Mouse (Mus musculus): Measurements from ENCODE around the gene Dnmt3c. TPM values are rescaled to one million over a fixed set of nuclear protein-coding genes. Genes with fewer than 3 reads are reported as not detected.

The Dnmt3c gene
- polyA plus RNA-seq, 1 experiment: 0.10 TPM

DNA sequence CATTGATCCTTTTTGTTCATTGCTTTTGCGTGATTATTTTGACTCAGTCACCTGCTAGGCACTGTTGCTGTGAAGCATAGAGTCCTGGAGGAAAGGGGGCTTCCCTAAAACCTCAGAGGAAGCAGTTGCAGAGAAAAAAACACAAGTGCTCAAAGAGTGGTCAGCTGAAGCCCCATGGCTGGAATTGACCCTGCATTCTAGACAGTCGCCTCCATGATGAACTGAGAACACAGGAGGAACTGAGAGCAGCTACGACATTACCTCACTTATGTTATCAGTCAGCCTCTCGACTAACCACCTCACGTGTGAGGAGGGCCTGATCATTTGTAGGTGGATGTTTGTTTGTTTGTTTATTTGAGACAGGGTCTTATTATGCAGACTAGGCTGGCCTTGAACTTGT lies 65.7 kb downstream of the Dnmt3c start:
- WGBS: 92% methylated on average over 5 of the region's 5 CpGs
- H3K4me1 ChIP-seq (ENCODE audit: control insufficient read depth, insufficient read depth, low read length): no peaks in the 10 kb centered on the region
- H3K27me3 ChIP-seq (ENCODE audit: control insufficient read depth, insufficient read depth, low read length): no peaks in the 10 kb centered on the region
- no peak overlapping the region for H3K27ac ChIP-seq (ENCODE audit: insufficient read depth, low read length)
- DNase-seq: no peak
- TF ChIP-seq CTCF (IDR thresholded peaks at IDR 0.05; ENCODE audit: borderline replicate concordance, insufficient read depth, low read depth, low read length) (no peak), POLR2A (IDR thresholded peaks at IDR 0.05; ENCODE audit: borderline replicate concordance, insufficient read depth, low read length) (no peak)
- no peak overlapping the region for H3K4me3 ChIP-seq (replicated peaks; ENCODE audit: insufficient read depth, low read depth, low read length)

DNA sequence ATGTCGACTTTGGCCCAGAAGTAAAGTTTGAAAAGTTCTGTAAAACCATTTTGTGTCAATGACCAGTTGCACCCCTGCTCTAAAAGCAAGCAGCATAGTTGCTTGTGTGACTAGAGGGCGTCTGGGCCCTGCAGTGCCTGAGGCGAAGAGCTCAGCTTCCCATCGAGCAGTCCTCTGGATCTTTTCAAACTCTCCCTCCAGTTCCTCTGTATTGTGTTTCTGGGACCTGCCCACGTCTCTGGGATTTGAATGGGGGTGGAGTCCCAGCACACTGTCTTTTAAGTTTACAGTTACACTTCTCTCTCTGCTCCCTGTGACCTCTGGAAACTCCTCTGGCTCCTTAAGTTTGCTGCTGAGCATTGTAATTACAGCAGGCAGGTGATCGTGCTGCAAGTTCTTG lies 71.0 kb downstream of the Dnmt3c start:
- Histone ChIP-seq H3K27me3 (ENCODE audit: control insufficient read depth, insufficient read depth, low read length) (no peaks in the 10 kb centered on the region), H3K27ac (ENCODE audit: insufficient read depth, low read length) (no peak overlapping the region), H3K4me1 (ENCODE audit: control insufficient read depth, insufficient read depth, low read length) (no peaks in the 10 kb centered on the region), H3K4me3 (replicated peaks; ENCODE audit: insufficient read depth, low read depth, low read length) (no peak overlapping the region)
- TF ChIP-seq CTCF (IDR thresholded peaks at IDR 0.05; ENCODE audit: borderline replicate concordance, insufficient read depth, low read depth, low read length): no peak
- no peak for TF ChIP-seq POLR2A (IDR thresholded peaks at IDR 0.05; ENCODE audit: borderline replicate concordance, insufficient read depth, low read length)
- WGBS: 65% methylated on average over 6 of the region's 6 CpGs
- DNase-seq: no peak

- H3K27ac ChIP-seq (ENCODE audit: insufficient read depth, low read length): no peak overlapping the region
- H3K4me3 ChIP-seq (replicated peaks; ENCODE audit: insufficient read depth, low read depth, low read length): no peak overlapping the region
- no peak for TF ChIP-seq POLR2A (IDR thresholded peaks at IDR 0.05; ENCODE audit: borderline replicate concordance, insufficient read depth, low read length)
- TF ChIP-seq CTCF (IDR thresholded peaks at IDR 0.05; ENCODE audit: borderline replicate concordance, insufficient read depth, low read depth, low read length): no peak
- no peak for DNase-seq
- no peaks in the 10 kb centered on the region for H3K27me3 ChIP-seq (ENCODE audit: control insufficient read depth, insufficient read depth, low read length)
- H3K4me1 ChIP-seq (ENCODE audit: control insufficient read depth, insufficient read depth, low read length): no peaks in the 10 kb centered on the region
- WGBS: 85% methylated on average over 2 of the region's 2 CpGs
Observed at GRCm38 (mm10) chr2:153768881-153769280, 72.4 kb downstream of the Dnmt3c start.

- no peak for DNase-seq
- H3K4me3 ChIP-seq (replicated peaks; ENCODE audit: insufficient read depth, low read depth, low read length): no peak overlapping the region
- TF ChIP-seq POLR2A (IDR thresholded peaks at IDR 0.05; ENCODE audit: borderline replicate concordance, insufficient read depth, low read length) (no peak), CTCF (IDR thresholded peaks at IDR 0.05; ENCODE audit: borderline replicate concordance, insufficient read depth, low read depth, low read length) (no peak)
- no peaks in the 10 kb centered on the region for H3K27me3 ChIP-seq (ENCODE audit: control insufficient read depth, insufficient read depth, low read length)
- H3K4me1 ChIP-seq (ENCODE audit: control insufficient read depth, insufficient read depth, low read length): no peaks in the 10 kb centered on the region
- no peak overlapping the region for H3K27ac ChIP-seq (ENCODE audit: insufficient read depth, low read length)
- 92% methylated on average over 4 of the region's 4 CpGs for WGBS
Observed at GRCm38 (mm10) chr2:153772950-153773349, 76.5 kb downstream of the Dnmt3c start.

DNA sequence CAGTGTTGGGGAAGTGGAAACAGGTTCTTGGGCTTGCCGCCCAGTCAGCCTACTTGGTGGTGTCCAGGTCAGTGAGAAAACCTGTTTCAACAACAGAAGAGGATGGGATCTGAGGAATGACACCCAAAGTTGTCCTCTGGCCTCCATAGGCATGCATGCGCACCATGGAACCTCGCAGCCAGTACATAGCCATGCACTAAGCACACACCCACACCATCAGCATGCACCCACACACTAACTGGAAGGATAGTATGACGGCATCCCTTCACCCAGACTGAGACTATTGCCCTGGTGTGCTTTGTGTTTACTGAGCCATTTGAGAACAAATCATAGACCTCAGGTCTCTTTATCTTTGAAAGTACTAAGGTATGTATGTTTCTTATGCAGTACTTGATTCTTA lies 79.0 kb downstream of the Dnmt3c start:
- no peaks in the 10 kb centered on the region for H3K4me1 ChIP-seq (ENCODE audit: control insufficient read depth, insufficient read depth, low read length)
- DNase-seq: no peak
- 95% methylated on average over 4 of the region's 4 CpGs for WGBS
- H3K27me3 ChIP-seq (ENCODE audit: control insufficient read depth, insufficient read depth, low read length): no peaks in the 10 kb centered on the region
- no peak overlapping the region for H3K4me3 ChIP-seq (replicated peaks; ENCODE audit: insufficient read depth, low read depth, low read length)
- TF ChIP-seq POLR2A (IDR thresholded peaks at IDR 0.05; ENCODE audit: borderline replicate concordance, insufficient read depth, low read length) (no peak), CTCF (IDR thresholded peaks at IDR 0.05; ENCODE audit: borderline replicate concordance, insufficient read depth, low read depth, low read length) (no peak)
- H3K27ac ChIP-seq (ENCODE audit: insufficient read depth, low read length): no peak overlapping the region

DNA sequence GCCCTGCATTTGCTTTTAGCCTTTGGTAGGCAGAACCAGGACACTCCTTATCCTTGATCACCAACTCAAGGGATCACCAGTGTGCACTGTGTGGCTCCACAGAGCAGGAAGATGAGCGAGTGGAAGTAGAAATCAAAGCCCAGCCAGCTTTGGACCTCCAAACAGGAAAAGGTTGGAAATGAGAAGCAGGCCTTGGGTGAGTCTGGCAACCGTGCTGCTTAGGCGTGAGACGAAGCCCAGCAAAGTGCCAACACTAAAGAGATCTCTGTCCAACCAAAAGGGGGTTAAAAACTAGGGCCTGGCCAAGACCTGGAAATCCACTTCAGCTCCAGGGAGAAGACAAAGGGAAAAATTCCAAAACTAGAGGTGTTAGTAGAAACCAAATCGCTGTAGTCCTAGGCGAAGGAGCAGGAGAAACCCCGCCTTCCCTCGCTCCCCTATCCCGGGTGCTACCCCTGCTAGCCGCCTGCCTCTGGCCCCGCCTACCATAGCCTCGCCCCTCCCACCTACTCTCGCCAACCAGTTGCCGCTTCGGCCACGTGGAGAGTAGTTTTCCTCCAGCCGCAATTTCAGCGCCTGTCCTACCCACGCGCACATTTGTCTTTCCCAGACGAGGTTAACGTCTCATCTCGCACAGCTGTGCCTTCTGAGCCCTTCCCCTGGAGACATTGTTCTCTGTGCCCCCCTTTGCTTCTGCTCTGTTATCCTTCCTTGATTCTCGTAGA lies 82.3 kb downstream of the Dnmt3c start:
- H3K27ac ChIP-seq (ENCODE audit: insufficient read depth, low read length): no peak overlapping the region
- TF ChIP-seq CTCF (IDR thresholded peaks at IDR 0.05; ENCODE audit: borderline replicate concordance, insufficient read depth, low read depth, low read length): no peak
- no peak for TF ChIP-seq POLR2A (IDR thresholded peaks at IDR 0.05; ENCODE audit: borderline replicate concordance, insufficient read depth, low read length)
- no peaks in the 10 kb centered on the region for H3K27me3 ChIP-seq (ENCODE audit: control insufficient read depth, insufficient read depth, low read length)
- peak overlapping the region; percentile 11 for H3K4me3 ChIP-seq (replicated peaks; ENCODE audit: insufficient read depth, low read depth, low read length)
- H3K4me1 ChIP-seq (ENCODE audit: control insufficient read depth, insufficient read depth, low read length): no peaks in the 10 kb centered on the region
- peak; percentile 21 to 22 for DNase-seq
- 6% methylated on average over 24 of the region's 24 CpGs for WGBS

Other genes with a start within 250 kb of the Dnmt3c start
- gene 4930404H24Rik, start 203.9 kb upstream of the Dnmt3c start, polyA plus RNA-seq (2012; rRNA removed): not detected in 2 replicates
- gene Nol4l, start 166.7 kb upstream of the Dnmt3c start, polyA plus RNA-seq (2012; rRNA removed): 23.1 and 24.3 TPM in 2 replicates
- 30.2 and 32.5 TPM in 2 replicates for gene Commd7, start 63.9 kb upstream of the Dnmt3c start, polyA plus RNA-seq (2012; rRNA removed)
- gene Dnmt3b, start 47.2 kb upstream of the Dnmt3c start, polyA plus RNA-seq (2012; rRNA removed): 1.6 and 2.6 TPM in 2 replicates
- gene Mapre1, start 44.6 kb downstream of the Dnmt3c start, polyA plus RNA-seq (2012; rRNA removed): 19.6 and 22.8 TPM in 2 replicates
- gene Efcab8, start 83.3 kb downstream of the Dnmt3c start, polyA plus RNA-seq (2012; rRNA removed): 0.23 and 0.29 TPM in 2 replicates
- gene Sun5, start 174.4 kb downstream of the Dnmt3c start, polyA plus RNA-seq (2012; rRNA removed): not detected in 2 replicates
- 0.31 and 0.59 TPM in 2 replicates for gene Bpifb2, start 178.4 kb downstream of the Dnmt3c start, polyA plus RNA-seq (2012; rRNA removed)
- gene Bpifb6, start 203.7 kb downstream of the Dnmt3c start, polyA plus RNA-seq (2012; rRNA removed): 0.16 and 0.22 TPM in 2 replicates
- gene Bpifb3, start 221.6 kb downstream of the Dnmt3c start, polyA plus RNA-seq (2012; rRNA removed): not detected in 2 replicates
- gene Bpifb4, start 241.6 kb downstream of the Dnmt3c start, polyA plus RNA-seq (2012; rRNA removed): 0.05 and 0.13 TPM in 2 replicates